Mouse (Mus musculus) intestine, embryonic 16.5 days (tissue): ENCODE measurements around the gene Rab7b. TPM values are rescaled to one million over a fixed set of nuclear protein-coding genes. Genes with fewer than 3 reads are reported as not detected.

ENCODE experiments used
- polyA plus RNA-seq: library from polyadenylated mRNA; unstranded; fragments of >200 nt; fragmentation: Nextera tagmentation; extraction: Ambion mirVana; gene quantifications from 2 replicates; pipeline ENCODE4 v1.2.1, GENCODE M21; 2015

Gene Rab7b
- polyA plus RNA-seq, 1 experiment from 2014 or later = 5.5 TPM

Other genes with a start within 250 kb of the Rab7b start
- gene Srgap2, start 161.3 kb upstream of the Rab7b start, polyA plus RNA-seq = 7.8 TPM in 2 replicates
- 1.6 and 1.7 TPM in 2 replicates for gene Fam72a, start 160.8 kb upstream of the Rab7b start, polyA plus RNA-seq
- gene Avpr1b, start 89.5 kb upstream of the Rab7b start, polyA plus RNA-seq = 0.04 and 0.06 TPM in 2 replicates
- gene Ctse, start 50.4 kb upstream of the Rab7b start, polyA plus RNA-seq = 1.1 and 1.7 TPM in 2 replicates
- gene Slc26a9, start 55.3 kb downstream of the Rab7b start, polyA plus RNA-seq = 2.1 and 2.8 TPM in 2 replicates
- gene Pm20d1, start 108.7 kb downstream of the Rab7b start, polyA plus RNA-seq = 8.0 and 10.2 TPM in 2 replicates
- gene Slc41a1, start 138.8 kb downstream of the Rab7b start, polyA plus RNA-seq = 9.4 and 9.6 TPM in 2 replicates
- gene Rab29, start 178.5 kb downstream of the Rab7b start, polyA plus RNA-seq = 22.4 and 22.7 TPM in 2 replicates
- gene Nucks1, start 221.8 kb downstream of the Rab7b start, polyA plus RNA-seq = 44.5 TPM in 2 replicates